Mouse (Mus musculus): ENCODE data around the gene Bahcc1.
A peak's percentile ranks its signal among the peaks of the same experiment; 100 is the strongest.

Bahcc1 gene

DNA sequence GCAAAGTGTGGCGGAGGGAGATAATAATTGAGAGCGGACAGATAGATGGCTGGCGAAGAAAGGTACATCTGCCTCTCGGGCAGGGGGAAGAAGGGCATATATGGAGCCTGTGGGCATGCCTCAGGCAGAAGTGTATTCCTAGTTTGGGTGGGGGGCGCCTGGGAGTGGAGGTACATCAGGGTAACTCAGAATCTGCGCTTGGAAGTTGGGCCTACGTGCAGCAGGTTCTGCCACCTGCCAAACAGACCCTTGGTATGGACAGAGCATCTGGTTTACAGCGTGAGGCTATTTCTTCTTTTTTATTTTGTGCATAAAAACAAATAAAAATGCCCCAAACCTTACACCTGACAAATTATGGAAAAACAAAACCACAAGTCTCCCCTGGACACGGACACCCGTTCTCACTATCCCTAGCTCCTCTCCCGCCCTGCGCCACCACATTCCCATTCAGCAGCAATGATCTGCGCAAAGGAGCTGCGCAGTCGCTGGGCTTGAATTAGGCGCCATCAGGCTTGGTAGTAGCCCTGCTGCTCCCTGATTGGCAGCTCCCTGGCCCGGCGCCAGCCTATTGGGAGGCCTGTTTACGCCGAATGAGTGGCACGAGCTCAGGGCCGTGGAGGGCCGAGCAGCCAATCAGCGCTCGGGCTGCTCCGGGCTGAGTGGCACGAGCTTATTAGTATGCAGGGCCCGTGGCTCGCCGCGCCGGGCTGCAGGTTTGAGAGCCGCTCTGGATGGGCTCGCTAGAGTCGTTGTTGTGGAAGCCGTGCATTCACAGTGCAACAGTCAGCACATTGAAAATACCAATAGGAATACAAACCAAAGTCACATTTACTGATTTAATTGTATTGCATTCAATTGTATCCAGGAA lies at the start of gene Bahcc1:
Bahcc1 (plus strand) TSS at position 718 of the 868 bp plus-strand sequence.
- DNase-seq, result peak; percentile 100

DNA sequence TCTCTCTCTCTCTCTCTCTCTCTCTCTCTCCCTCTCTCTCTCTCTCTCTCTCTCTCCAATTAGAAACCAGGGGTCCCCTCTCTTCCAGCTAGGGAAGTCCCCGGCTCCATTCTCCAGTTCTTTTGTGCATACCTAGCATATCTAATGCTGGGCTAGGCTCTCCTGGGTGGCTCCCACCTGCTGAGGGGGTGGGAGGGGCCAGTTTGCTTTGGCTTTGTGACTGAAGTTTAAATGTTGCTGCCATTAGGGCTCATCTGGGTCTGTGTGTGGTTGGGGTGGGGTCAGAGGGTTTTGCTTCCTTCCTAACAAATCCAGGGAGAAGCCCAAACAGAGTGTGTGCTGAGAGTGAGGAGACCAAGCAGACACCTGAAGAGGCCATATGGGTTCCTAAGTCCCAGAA lies 49.6 kb upstream of the Bahcc1 start:
- DNase-seq, result no peak

DNA sequence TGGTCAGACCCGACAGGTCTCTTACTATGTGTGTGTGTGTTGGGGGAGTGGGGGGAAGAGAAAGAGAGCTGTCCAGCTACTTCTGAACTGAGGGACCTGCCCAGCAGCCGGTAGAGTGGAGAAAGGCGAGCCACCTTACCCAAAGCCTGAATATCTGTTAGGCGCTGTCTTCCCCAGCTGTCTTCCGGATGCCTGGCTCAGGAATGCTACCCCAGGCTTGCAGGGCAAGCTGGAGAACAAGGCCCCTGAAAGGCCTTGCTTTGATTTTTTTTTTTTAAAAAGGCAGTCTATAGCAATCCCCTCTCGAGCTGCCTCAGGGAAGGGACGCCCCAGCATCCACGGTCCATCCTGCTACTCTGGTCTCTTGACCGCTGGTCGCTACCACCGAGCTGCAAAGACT lies 49.0 kb upstream of the Bahcc1 start:
- DNase-seq, result no peak

GRCm38 (mm10) chr11:120184371-120185315 lies 48.1 kb upstream of the Bahcc1 start:
- no peak for DNase-seq

DNA sequence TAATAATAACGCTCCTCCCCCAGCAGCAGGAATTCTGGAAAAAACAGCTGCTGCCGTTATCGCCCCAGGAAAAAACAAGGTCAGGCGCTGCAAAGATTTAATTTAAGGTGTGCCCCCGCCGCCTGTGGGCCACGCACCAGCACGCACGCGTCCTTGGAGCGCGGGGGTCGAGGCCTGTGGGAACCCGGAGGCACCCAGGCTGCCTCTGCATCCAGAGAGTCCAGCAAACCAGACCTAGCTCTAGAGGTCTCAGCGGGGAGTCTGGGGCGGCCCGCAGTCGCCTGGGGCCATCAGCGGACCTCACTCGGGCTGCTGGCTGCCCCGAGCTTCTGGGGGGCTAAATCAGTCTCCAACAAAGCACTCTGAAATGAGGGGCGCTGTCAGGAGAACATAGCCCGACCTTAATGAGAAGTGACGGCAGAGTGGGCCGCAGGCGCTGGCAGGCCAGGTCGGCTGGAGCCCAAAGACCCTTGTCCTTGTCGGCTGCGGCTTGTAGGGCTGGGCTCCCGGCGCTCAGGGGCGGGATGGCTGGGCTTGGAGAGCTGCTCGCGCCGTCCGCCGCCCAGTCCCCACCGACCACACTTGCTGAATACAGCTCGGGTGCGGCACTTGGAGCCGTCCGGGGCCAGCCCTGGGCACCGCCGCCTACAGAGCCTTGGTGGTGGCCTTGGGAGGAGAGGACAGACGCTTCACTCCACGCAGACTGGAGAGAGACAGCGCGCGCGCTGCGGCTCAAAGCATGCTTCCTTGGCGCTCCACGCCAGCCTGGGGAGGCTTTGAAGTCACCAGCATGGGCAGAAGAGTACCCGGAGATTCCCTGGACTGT lies 47.2 kb upstream of the Bahcc1 start:
- no peak for DNase-seq

- DNase-seq, result no peak
Measured at GRCm38 (mm10) chr11:120186145-120186740, 46.5 kb upstream of the Bahcc1 start.

GRCm38 (mm10) chr11:120186821-120187235 lies 45.9 kb upstream of the Bahcc1 start:
- DNase-seq, result no peak

GRCm38 (mm10) chr11:120187236-120188101 lies 45.3 kb upstream of the Bahcc1 start:
- no peak for DNase-seq

DNA sequence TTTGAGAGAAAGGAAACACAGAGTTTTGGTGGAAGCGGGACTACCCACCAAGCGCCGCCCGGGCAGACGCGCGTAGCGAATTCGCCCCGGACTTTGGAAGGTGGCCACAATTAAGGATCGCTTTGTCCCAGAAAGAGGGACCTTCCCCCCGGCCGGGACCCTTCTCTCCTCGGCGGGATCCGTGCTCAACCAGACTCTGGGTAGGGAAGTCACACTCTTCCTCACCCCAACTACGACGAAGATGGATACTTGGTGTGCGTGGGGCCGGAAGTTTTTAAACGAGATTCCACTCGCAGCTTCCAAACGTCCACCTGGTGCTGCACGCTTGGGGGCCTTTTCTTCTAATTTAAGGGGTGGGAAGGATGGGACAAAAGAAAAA lies 44.7 kb upstream of the Bahcc1 start:
- no peak for DNase-seq

- peak; percentile 73 for DNase-seq
Measured at GRCm38 (mm10) chr11:120188481-120189441, 44.0 kb upstream of the Bahcc1 start.

- DNase-seq, result peak; percentile 99
Measured at GRCm38 (mm10) chr11:120189459-120190312, 43.1 kb upstream of the Bahcc1 start.

- peak; percentile 58 for DNase-seq
Measured at GRCm38 (mm10) chr11:120190526-120191412, 42.0 kb upstream of the Bahcc1 start.

- DNase-seq, result no peak
Measured at GRCm38 (mm10) chr11:120198831-120199230, 33.9 kb upstream of the Bahcc1 start.

DNA sequence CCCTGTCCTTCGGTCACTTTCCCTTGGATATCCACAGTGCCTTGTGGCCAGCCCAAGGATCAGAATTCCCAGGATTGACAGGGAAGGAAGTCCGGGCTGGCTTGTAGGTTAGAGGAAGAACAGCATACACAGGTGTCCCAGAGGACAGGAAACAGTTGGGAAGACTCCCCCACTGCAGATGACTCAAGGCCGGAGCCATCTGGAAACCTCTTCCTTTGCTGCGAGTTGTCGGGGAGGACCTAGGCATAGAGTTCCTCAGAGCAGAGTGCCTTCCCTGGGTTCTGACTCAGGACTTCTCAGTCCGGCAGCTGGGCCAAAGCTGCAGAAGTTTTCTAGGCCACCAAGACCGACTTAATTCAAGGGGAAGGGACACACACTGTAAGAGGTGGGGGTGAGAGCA lies 33.0 kb upstream of the Bahcc1 start:
- DNase-seq, result no peak

DNA sequence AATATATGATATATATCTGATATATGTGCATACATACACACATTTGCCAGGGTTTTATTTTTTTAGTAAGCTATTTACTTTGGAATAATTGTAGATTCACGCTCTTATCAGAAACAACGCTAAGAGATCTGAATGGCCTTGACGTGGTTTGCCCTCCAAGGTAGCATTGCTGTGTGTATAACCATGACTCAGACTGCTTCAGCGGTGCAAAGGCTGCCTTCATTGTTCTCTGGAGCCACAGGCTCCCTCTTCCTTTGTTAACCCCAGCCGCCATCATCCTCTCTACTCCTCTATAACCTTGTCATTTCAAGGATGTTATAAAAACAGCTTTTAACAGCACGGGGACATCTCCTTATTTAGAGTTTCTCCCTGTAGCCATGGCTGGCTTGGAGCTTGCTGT lies 32.1 kb upstream of the Bahcc1 start:
- DNase-seq, result no peak

DNA sequence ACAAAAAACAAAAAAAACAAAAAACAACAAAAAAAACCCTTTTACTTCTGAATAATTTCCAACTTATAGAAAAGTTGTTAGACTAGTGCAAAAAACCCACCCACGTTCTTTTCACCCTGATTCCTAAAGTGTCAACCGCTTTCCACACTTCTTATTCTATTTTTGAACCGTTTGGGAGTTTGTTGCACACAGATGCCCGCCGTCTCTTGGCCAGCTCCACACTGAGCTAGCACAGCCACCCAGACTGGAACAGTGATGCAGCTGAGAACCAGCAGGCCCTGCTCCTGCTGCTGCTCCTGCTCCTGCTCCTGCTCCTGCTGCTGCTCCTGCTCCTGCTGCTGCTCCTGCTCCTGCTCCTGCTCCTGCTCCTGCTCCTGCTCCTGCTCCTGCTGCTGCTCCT lies 28.5 kb upstream of the Bahcc1 start:
- DNase-seq, result no peak

GRCm38 (mm10) chr11:120206069-120206668 lies 26.6 kb upstream of the Bahcc1 start:
- no peak for DNase-seq

DNA sequence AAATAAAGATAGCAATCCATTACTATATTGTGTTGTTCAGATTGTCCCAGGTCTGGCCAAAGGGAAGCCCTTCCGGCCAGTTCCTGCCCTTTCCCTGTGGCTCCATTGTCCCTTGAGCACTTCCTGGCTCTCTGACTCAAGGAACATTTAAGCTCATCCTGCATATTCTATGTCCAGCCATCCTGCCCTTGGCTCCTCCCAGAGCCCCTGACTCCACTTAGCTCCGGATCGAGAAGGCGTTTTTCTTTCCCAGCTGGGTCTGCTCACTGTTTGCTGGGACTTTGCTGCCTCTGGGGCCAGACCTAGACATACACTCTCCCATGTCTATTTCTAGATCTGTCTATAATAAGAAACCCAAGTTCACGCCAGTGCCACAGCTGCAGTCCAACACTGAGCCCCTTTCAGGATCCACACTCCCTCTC lies 26.1 kb upstream of the Bahcc1 start:
- DNase-seq, result no peak
